Mouse (Mus musculus) ovary, postnatal 14 days (tissue): ENCODE data around the gene Mri1.

Source experiments
- DNase-seq: peaks from one replicate; pipeline ENCODE4 v3.0.0; 2022; ENCODE audit warnings: low spot score

Gene Mri1

GRCm38 (mm10) chr8:84202938-84203917, 53.9 kb downstream of the Mri1 start:
- DNase-seq = peak; percentile 66

- no peak for DNase-seq
Observed at GRCm38 (mm10) chr8:84202466-84202865, 54.7 kb downstream of the Mri1 start.

- DNase-seq = no peak
Observed at GRCm38 (mm10) chr8:84201545-84202245, 55.4 kb downstream of the Mri1 start.

GRCm38 (mm10) chr8:84200652-84201544, 56.2 kb downstream of the Mri1 start:
- peak; percentile 68 for DNase-seq

- DNase-seq = no peak
Observed at GRCm38 (mm10) chr8:84200126-84200555, 57.0 kb downstream of the Mri1 start.
